Mouse (Mus musculus) v-Abl transformed pro-B cells (cell line): ENCODE measurements at regions not wholly inside any gene's neighbourhood (a gene's known extent, or its start where the extent isn't known, plus 50 kb on each side); places are given as distances from the start of the nearest gene placed in this dataset.

Experiments used
- in situ Hi-C, 2 experiments: fragments of 400-800 bp; cut with MboI; formaldehyde crosslinking; loops; one replicate each; pipeline ENCODE4 v1.15.1; 2025; ENCODE audit not compliant: unreplicated experiment in 2 of 2

- in situ Hi-C loops, result no loop called here
Observed at GRCm38 (mm10) chr9:61238687-61239250, 133.4 kb upstream of the Tle3 start.

- in situ Hi-C loops, result no loop called here
Observed at GRCm38 (mm10) chr9:61239328-61239727, 132.8 kb upstream of the Tle3 start.

- in situ Hi-C loops, result no loop called here
Observed at GRCm38 (mm10) chr9:61241442-61241841, 130.7 kb upstream of the Tle3 start.

GRCm38 (mm10) chr9:61242167-61242860 lies 129.9 kb upstream of the Tle3 start:
- in situ Hi-C loops, result no loop called here

- in situ Hi-C loops, result no loop called here
Observed at GRCm38 (mm10) chr9:61243289-61243688, 128.9 kb upstream of the Tle3 start.

- in situ Hi-C loops, result no loop called here
Observed at GRCm38 (mm10) chr9:61249691-61250425, 122.3 kb upstream of the Tle3 start.

- in situ Hi-C loops, result no loop called here
Observed at GRCm38 (mm10) chr9:61251606-61252005, 120.6 kb upstream of the Tle3 start.

- in situ Hi-C loops, result no loop called here
Observed at GRCm38 (mm10) chr9:61253761-61254160, 118.4 kb upstream of the Tle3 start.

- in situ Hi-C loops, result no loop called here
Observed at GRCm38 (mm10) chr9:61257488-61257887, 114.7 kb upstream of the Tle3 start.

GRCm38 (mm10) chr9:61258100-61258499 lies 114.1 kb upstream of the Tle3 start:
- in situ Hi-C loops, result no loop called here

- in situ Hi-C loops, result no loop called here
Observed at GRCm38 (mm10) chr9:61259421-61260174, 112.6 kb upstream of the Tle3 start.

- in situ Hi-C loops, result no loop called here
Observed at GRCm38 (mm10) chr9:61261263-61261662, 110.9 kb upstream of the Tle3 start.

GRCm38 (mm10) chr9:61261739-61262333 lies 110.3 kb upstream of the Tle3 start:
- in situ Hi-C loops, result no loop called here

GRCm38 (mm10) chr9:61263335-61263734 lies 108.8 kb upstream of the Tle3 start:
- in situ Hi-C loops, result no loop called here

GRCm38 (mm10) chr9:61265466-61265865 lies 106.7 kb upstream of the Tle3 start:
- in situ Hi-C loops, result no loop called here

- in situ Hi-C loops, result no loop called here
Observed at GRCm38 (mm10) chr9:61266992-61267391, 105.2 kb upstream of the Tle3 start.

GRCm38 (mm10) chr9:61267541-61267940 lies 104.6 kb upstream of the Tle3 start:
- in situ Hi-C loops, result no loop called here

GRCm38 (mm10) chr9:61268162-61268561 lies 104.0 kb upstream of the Tle3 start:
- in situ Hi-C loops, result no loop called here

GRCm38 (mm10) chr9:61268681-61269080 lies 103.5 kb upstream of the Tle3 start:
- in situ Hi-C loops, result no loop called here

GRCm38 (mm10) chr9:61269151-61269870 lies 102.9 kb upstream of the Tle3 start:
- in situ Hi-C loops, result no loop called here
